Mouse (Mus musculus) ES-E14 (cell line): ENCODE results near the gene Cntn4.

Experiments
- CHD2 ChIP-seq: IDR thresholded peaks from 2 replicates; pipeline ENCODE4 v1.6.1; 2014; ENCODE audit warnings: mild to moderate bottlenecking, low read depth, low read length, inconsistent platforms
- HCFC1 ChIP-seq: IDR thresholded peaks from 2 replicates; pipeline ENCODE4 v1.6.1; 2012; ENCODE audit warnings: low read length, inconsistent platforms, borderline replicate concordance; ENCODE audit not compliant: insufficient read depth
- MAFK ChIP-seq: IDR thresholded peaks from 2 replicates; pipeline ENCODE4 v1.6.1; 2014; ENCODE audit warnings: mild to moderate bottlenecking, low read depth, low read length, inconsistent platforms; ENCODE audit not compliant: insufficient read depth
- ZNF384 ChIP-seq: IDR thresholded peaks from 2 replicates; pipeline ENCODE4 v1.6.1; 2012; ENCODE audit warnings: low read depth, low read length, inconsistent platforms

DNA sequence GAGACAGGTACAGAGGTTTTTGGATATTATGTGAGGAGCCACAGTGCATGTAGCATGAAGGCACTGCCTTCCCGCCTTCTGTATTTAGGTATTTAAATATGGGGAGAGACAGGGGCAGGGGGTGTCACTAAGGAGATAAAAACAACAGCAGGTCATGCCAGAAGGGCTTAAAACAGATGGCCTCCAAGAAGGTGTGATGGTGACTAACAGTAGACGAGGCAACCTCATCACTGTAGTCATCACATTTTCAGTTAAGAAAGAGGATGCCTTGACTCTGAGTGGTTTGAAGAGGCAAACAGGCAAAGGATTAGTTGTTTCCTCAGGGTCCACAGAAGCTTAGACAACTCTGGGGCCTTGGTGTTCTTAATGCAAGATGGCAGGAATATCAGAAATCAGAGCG lies 655.0 kb downstream of the Cntn4 start:
- TF ChIP-seq CHD2 (no peak), MAFK (no peak), ZNF384 (no peak), HCFC1 (no peak)
